Mouse (Mus musculus) CH12F3 (cell line): Measurements from ENCODE around the gene Scpep1.

Source experiments
- in situ Hi-C: fragments of 300-500 bp; cut with MboI; formaldehyde crosslinking; loops from 2 replicates; pipeline ENCODE4 v1.14.3; 2020; ENCODE audit warnings: low sequenced_read_pairs

Scpep1 gene

GRCm38 (mm10) chr11:88976320-88976719 lies 21.1 kb upstream of the Scpep1 start:
- in situ Hi-C loops = no loop called here

GRCm38 (mm10) chr11:88973776-88974701 lies 18.8 kb upstream of the Scpep1 start:
- in situ Hi-C loops = no loop called here

- in situ Hi-C loops = no loop called here
Observed at GRCm38 (mm10) chr11:88970202-88970732, 15.0 kb upstream of the Scpep1 start, which contains the start of gene Coil. TSS of gene Coil (plus strand) at chr11:88970252.

- in situ Hi-C loops = no loop called here
Observed at GRCm38 (mm10) chr11:88966881-88967361, 11.7 kb upstream of the Scpep1 start, which contains the start of gene Elobl. TSS of gene Elobl (minus strand) at chr11:88966931.

GRCm38 (mm10) chr11:88958851-88959250 lies 3.6 kb upstream of the Scpep1 start:
- in situ Hi-C loops = no loop called here

- in situ Hi-C loops = no loop called here
Observed at GRCm38 (mm10) chr11:88954803-88955202, 462 bp downstream of the Scpep1 start.

GRCm38 (mm10) chr11:88953582-88953981 lies 1.7 kb downstream of the Scpep1 start:
- in situ Hi-C loops = no loop called here

- in situ Hi-C loops = no loop called here
Observed at GRCm38 (mm10) chr11:88952117-88952516, 3.1 kb downstream of the Scpep1 start.

GRCm38 (mm10) chr11:88951576-88951975 lies 3.7 kb downstream of the Scpep1 start:
- in situ Hi-C loops = no loop called here

GRCm38 (mm10) chr11:88950640-88951250 lies 4.5 kb downstream of the Scpep1 start:
- in situ Hi-C loops = no loop called here

- in situ Hi-C loops = no loop called here
Observed at GRCm38 (mm10) chr11:88949802-88950639, 5.2 kb downstream of the Scpep1 start.

GRCm38 (mm10) chr11:88948896-88949295 lies 6.4 kb downstream of the Scpep1 start:
- in situ Hi-C loops = no loop called here

- in situ Hi-C loops = no loop called here
Observed at GRCm38 (mm10) chr11:88945971-88946585, 9.2 kb downstream of the Scpep1 start.

GRCm38 (mm10) chr11:88941489-88941888 lies 13.8 kb downstream of the Scpep1 start:
- in situ Hi-C loops = no loop called here

GRCm38 (mm10) chr11:88939634-88940033 lies 15.6 kb downstream of the Scpep1 start:
- in situ Hi-C loops = no loop called here

- in situ Hi-C loops = no loop called here
Observed at GRCm38 (mm10) chr11:88938770-88939169, 16.5 kb downstream of the Scpep1 start.

GRCm38 (mm10) chr11:88937886-88938285 lies 17.4 kb downstream of the Scpep1 start:
- in situ Hi-C loops = no loop called here

GRCm38 (mm10) chr11:88934089-88935000 lies 20.9 kb downstream of the Scpep1 start:
- in situ Hi-C loops = no loop called here

- in situ Hi-C loops = no loop called here
Observed at GRCm38 (mm10) chr11:88933030-88933429, 22.2 kb downstream of the Scpep1 start.
